ENCODE assay signal across 9 mouse cellular contexts in genomic region chr6:73153675-73154074, GRCm38 (mm10).
DNase-seq lines count a peak whose midpoint lies in the region; TF ChIP-seq lines count a peak whose summit lies in the region.
"Had no signal": no experiment of that assay in that cellular context is flagged by ENCODE, and none has a peak within 500 bp of the region (broad histone marks: within the 10 kb centered on the region; RNA-seq: fewer than 3 reads in every experiment).

No protein-coding gene starts in this region.

- peak; percentile 70 for TF ChIP-seq CTCF in lung, adult 2 months (IDR thresholded peaks at IDR 0.05; ENCODE audit: insufficient read depth, low read length)

- DNase-seq in CD4-positive, CD25-positive, alpha-beta regulatory T cell, adult 2 months (ENCODE audit: low read depth, low spot score) = peak; percentile 86
- DNase-seq in brain, adult 2 months (ENCODE audit: low read depth, low spot score) = peak; percentile 93
- DNase-seq in fibroblast of lung, adult 2 months (ENCODE audit: low read depth) = peak; percentile 63
- peak; percentile 84 to 90 for DNase-seq in heart, postnatal 10 days
- peak; percentile 92 to 93 for DNase-seq in kidney, postnatal 4 days
- DNase-seq in lung, adult 2 months = peak; percentile 69
- peak; percentile 26 for DNase-seq in ovary, adult 18-20 months (ENCODE audit: low spot score)
- peak; percentile 13 to 35 for DNase-seq in thymus, adult 18-20 months

- no peak overlapping the region for H3K4me3 ChIP-seq in lung, adult 2 months (replicated peaks; ENCODE audit: extremely low read depth, low read depth, low read length)
- H3K4me3 ChIP-seq: embryonic facial prominence, embryonic 13.5 days had no signal

- WGBS in lung, adult 2 months = 0% methylated on average over 1 of the region's 1 CpGs

- intact Hi-C loops in heart, postnatal 10 days (cut with DNase I) = loop anchor here (1.0 to 10.0 kb wide), 6 partner anchors 75 to 519 kb away; no protein-coding TSS in a partner anchor

- TF ChIP-seq POLR2A in lung, adult 2 months (IDR thresholded peaks at IDR 0.05; ENCODE audit: borderline replicate concordance, extremely low read depth, low read depth, low read length) = no peak

- no peaks in the 10 kb centered on the region for H3K4me1 ChIP-seq in lung, adult 2 months (ENCODE audit: control insufficient read depth, insufficient read depth, low read length)
- H3K4me1 ChIP-seq: embryonic facial prominence, embryonic 13.5 days had no signal

Comparison
In these comparisons a context has a peak if more than half of its experiments do, and no peak if none do; other contexts are left out.
1. DNase-seq: peak in every context shown above with its lines; median percentile 93 in brain, adult 2 months; 92 in kidney, postnatal 4 days; 87 in heart, postnatal 10 days; 86 in CD4-positive, CD25-positive, alpha-beta regulatory T cell, adult 2 months; 69 in lung, adult 2 months; 63 in fibroblast of lung, adult 2 months; 26 in ovary, adult 18-20 months; 24 in thymus, adult 18-20 months.